Mouse (Mus musculus): ENCODE results near the gene Kmt2b. TPM values are rescaled to one million over a fixed set of nuclear protein-coding genes. Genes with fewer than 3 reads are reported as not detected.
A peak's percentile ranks its signal among the peaks of the same experiment; 100 is the strongest.

Kmt2b gene
- total and polyA plus RNA-seq, 2 experiments from 2014 or later: 2.9 to 12.1 TPM

DNA sequence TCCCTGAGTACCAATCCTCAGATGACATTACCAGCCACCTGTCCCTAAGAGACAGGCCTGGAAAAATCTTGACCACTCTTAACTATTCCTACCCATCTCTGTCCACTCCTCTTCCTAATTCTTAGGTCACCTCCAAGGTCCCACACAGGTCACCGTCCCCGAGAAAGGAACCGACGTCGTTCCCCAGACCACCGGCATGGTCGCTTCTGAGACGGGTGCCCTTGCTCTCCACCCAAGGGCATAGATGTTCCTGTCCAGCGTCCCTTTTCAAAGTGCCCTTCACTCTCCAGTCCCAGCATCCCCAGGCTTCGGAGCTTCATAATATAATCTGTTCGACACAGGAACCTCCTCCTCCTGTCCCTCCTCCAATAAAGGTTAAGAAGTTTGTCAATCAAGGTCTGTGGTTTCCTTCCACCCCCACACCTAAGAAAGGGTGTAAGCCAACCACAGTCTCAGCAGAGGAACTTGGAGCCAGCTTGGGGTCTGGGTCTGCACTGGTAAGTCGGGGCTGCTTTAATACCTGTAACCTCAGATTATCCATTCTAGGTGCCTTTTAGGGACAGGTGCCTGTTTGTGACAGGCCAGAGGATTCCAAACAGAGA, 23.5 kb downstream of the Kmt2b start, which contains the start of gene Igflr1:
Gene Igflr1, plus strand, starts transcription at position 458 of the 602 bp plus-strand sequence.
- H3K4me2 ChIP-seq (ENCODE audit: low read depth, low read length): no peak within 1 kb of the TSS
- no peak within 1 kb of the TSS for H3K4me3 ChIP-seq (ENCODE audit: low read depth, low read length)
- 87% methylated on average over 12 of the region's 12 CpGs for WGBS
- no peaks in the 10 kb centered on the region for H3K27me3 ChIP-seq (ENCODE audit: control insufficient read depth, insufficient read depth, low read length)
- DNase-seq (ENCODE audit: low spot score) (no peak), ATAC-seq (ENCODE audit: insufficient read depth, low read depth) (no peak)
- no peak for TF ChIP-seq CTCF (IDR thresholded peaks at IDR 0.05; ENCODE audit: low read depth)
- TF ChIP-seq EP300 (IDR thresholded peaks at IDR 0.05; ENCODE audit: low read depth): no peak
- H3K9ac ChIP-seq (replicated peaks; ENCODE audit: low read depth, low read length): no peak within 1 kb of the TSS
- no peak within 1 kb of the TSS for H3K27ac ChIP-seq (ENCODE audit: low read depth)
- peaks cover 60% of the 10 kb centered on the region for H3K36me3 ChIP-seq (replicated peaks; ENCODE audit: control insufficient read depth, insufficient read depth, low read length)
- no peaks in the 10 kb centered on the region for H3K9me3 ChIP-seq (replicated peaks; ENCODE audit: control insufficient read depth, low read length)
- peaks cover 7% of the 10 kb centered on the region; the same call in 1 of the 2 replicates for H3K4me1 ChIP-seq (ENCODE audit: control insufficient read depth, insufficient read depth)

DNA sequence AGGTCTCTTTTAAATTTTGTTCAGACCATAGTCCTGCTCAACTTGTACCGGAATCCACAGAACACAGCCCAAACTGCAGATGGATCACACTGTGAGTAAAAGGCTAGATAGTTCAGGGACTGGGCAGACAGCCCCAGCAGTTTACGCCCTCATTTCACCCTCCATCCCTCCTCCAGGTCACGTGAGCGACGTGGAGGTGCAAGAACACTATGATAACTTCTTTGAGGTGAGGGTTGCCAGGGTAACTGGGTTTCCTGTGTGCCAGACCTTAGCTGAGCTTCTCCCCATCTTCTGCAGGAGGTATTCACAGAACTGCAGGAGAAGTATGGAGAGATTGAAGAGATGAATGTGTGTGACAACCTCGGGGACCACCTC, 24.6 kb downstream of the Kmt2b start:
- Histone ChIP-seq H3K9ac (replicated peaks; ENCODE audit: low read depth, low read length) (peak overlapping the region; percentile 79; the same call in 1 of the 2 replicates), H3K4me3 (ENCODE audit: low read depth, low read length) (peak overlapping the region; percentile 78), H3K4me1 (ENCODE audit: control insufficient read depth, insufficient read depth) (peaks cover 8% of the 10 kb centered on the region; the same call in 1 of the 2 replicates), H3K27ac (ENCODE audit: low read depth) (peak overlapping the region; percentile 94), H3K36me3 (replicated peaks; ENCODE audit: control insufficient read depth, insufficient read depth, low read length) (peaks cover 48% of the 10 kb centered on the region), H3K4me2 (ENCODE audit: low read depth, low read length) (peak overlapping the region; percentile 75), H3K9me3 (replicated peaks; ENCODE audit: control insufficient read depth, low read length) (no peaks in the 10 kb centered on the region), H3K27me3 (ENCODE audit: control insufficient read depth, insufficient read depth, low read length) (no peaks in the 10 kb centered on the region)
- TF ChIP-seq CTCF (IDR thresholded peaks at IDR 0.05; ENCODE audit: low read depth) (no peak), EP300 (IDR thresholded peaks at IDR 0.05; ENCODE audit: low read depth) (no peak)
- no peak for DNase-seq (ENCODE audit: low spot score)
- WGBS: 29% methylated on average over 6 of the region's 6 CpGs
- ATAC-seq (ENCODE audit: insufficient read depth, low read depth): no peak

DNA sequence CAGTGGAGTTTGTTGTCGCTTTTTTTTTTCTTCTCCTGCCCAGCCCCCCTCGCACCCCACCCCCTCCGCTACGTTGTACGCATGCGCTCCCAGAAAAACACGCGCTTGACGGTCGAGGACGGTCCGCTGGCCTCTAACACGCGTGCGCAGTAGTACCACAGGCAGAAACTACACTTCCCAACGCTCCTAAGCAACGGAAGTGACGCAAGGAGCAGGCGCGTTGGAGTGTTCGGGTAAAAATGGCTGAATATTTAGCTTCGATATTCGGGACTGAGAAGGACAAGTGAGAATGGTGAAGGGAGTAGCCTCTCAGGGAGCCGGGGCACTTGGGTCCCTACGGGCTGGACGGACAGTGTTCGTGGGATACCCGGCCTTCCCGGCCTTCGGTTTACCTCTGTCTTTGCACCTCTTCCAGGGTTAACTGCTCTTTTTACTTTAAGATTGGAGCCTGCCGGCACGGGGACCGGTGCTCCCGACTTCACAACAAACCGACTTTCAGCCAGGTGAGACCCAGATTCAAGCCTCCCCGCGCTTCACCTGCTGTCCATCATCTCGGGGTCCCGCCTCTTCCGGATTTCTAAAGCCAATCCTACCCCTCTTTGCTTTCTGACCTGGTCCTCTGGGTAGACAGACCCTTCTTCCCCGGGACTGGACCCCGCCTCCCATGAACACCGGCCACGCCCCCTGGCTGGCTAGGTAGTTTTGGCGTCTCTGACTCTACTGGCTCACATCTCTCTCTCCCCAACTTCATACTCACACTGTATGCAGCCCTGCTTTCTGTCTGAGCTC, 25.2 kb downstream of the Kmt2b start, which contains the start of the genes U2af1l4, Gm49396 and Psenen:
Gene U2af1l4, plus strand, starts transcription at position 185 of the 789 bp plus-strand sequence.
Gene Gm49396, plus strand, starts transcription at position 228 of the 789 bp plus-strand sequence.
Gene Psenen, minus strand, starts transcription at position 511 of the 789 bp plus-strand sequence.
- Histone ChIP-seq H3K9me3 (replicated peaks; ENCODE audit: control insufficient read depth, low read length) (no peaks in the 10 kb centered on the region), H3K27me3 (ENCODE audit: control insufficient read depth, insufficient read depth, low read length) (no peaks in the 10 kb centered on the region), H3K9ac (replicated peaks; ENCODE audit: low read depth, low read length) (peak within 1 kb of the TSS; percentile 79), H3K36me3 (replicated peaks; ENCODE audit: control insufficient read depth, insufficient read depth, low read length) (peaks cover 42% of the 10 kb centered on the region), H3K4me1 (ENCODE audit: control insufficient read depth, insufficient read depth) (peaks cover 14% of the 10 kb centered on the region), H3K4me2 (ENCODE audit: low read depth, low read length) (peak within 1 kb of the TSS; percentile 75), H3K27ac (ENCODE audit: low read depth) (peak within 1 kb of the TSS; percentile 94), H3K4me3 (ENCODE audit: low read depth, low read length) (peak within 1 kb of the TSS; percentile 78)
- TF ChIP-seq EP300 (IDR thresholded peaks at IDR 0.05; ENCODE audit: low read depth): no peak
- no peak for TF ChIP-seq CTCF (IDR thresholded peaks at IDR 0.05; ENCODE audit: low read depth)
- peak; percentile 99 for DNase-seq (ENCODE audit: low spot score)
- ATAC-seq (ENCODE audit: insufficient read depth, low read depth): peak; percentile 89
- WGBS: under 1% methylated on average over 45 of the region's 45 CpGs

DNA sequence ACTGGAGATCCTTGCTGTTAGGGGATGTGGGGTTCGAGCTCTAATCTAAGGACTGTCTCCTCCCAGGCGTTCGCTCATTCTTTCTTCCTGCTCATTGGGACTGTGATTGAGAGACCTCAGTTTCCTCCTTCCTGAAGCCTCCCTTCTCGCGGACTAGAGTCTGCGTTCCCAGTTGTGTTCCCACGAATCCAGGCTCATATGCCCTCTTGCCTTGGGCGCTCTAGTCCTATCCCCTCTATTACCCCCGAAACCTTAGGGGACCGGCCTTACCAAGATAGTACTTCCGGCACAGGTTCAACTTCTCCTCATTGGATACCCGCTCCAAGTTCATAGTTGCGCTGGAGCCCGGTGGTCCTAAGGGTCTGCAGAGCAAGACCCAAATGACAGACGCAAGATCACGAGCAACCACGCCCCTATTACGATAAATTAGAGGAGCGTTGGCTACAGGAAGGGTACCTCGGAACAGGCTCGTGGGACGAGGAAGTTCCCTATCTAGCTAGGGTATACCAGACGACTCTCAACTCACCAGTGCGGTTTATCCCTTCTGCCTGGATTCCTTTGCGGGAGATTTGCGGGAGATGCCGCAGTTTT, 25.9 kb downstream of the Kmt2b start:
- under 1% methylated on average over 27 of the region's 27 CpGs for WGBS
- DNase-seq (ENCODE audit: low spot score): no peak
- no peak for TF ChIP-seq CTCF (IDR thresholded peaks at IDR 0.05; ENCODE audit: low read depth)
- no peak for TF ChIP-seq EP300 (IDR thresholded peaks at IDR 0.05; ENCODE audit: low read depth)
- Histone ChIP-seq H3K36me3 (replicated peaks; ENCODE audit: control insufficient read depth, insufficient read depth, low read length) (peaks cover 39% of the 10 kb centered on the region), H3K4me2 (ENCODE audit: low read depth, low read length) (peak overlapping the region; percentile 75), H3K9me3 (replicated peaks; ENCODE audit: control insufficient read depth, low read length) (no peaks in the 10 kb centered on the region), H3K27ac (ENCODE audit: low read depth) (peak overlapping the region; percentile 65), H3K4me1 (ENCODE audit: control insufficient read depth, insufficient read depth) (peaks cover 18% of the 10 kb centered on the region), H3K27me3 (ENCODE audit: control insufficient read depth, insufficient read depth, low read length) (no peaks in the 10 kb centered on the region), H3K9ac (replicated peaks; ENCODE audit: low read depth, low read length) (peak overlapping the region; percentile 79), H3K4me3 (ENCODE audit: low read depth, low read length) (peak overlapping the region; percentile 78)
- no peak for ATAC-seq (ENCODE audit: insufficient read depth, low read depth)

DNA sequence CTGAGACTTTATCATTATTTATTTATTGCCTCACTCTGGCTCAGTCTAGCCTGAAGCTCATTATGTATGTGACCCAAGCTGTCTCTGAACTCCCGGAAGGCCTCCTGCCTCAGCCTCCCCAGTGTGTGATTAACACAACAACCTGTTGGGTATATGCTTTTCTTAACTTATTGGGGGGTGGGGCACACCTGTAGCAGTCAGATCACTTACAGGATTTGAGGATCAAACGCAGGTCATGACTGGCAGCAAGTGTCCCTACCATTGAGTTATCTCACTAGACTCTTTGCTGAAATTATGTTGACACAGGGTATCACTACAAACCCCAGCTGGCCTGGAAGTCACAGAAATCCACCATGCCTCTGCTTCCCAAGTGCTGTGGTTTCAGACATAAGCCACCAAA, 28.2 kb downstream of the Kmt2b start:
- H3K4me2 ChIP-seq (ENCODE audit: low read depth, low read length): peak overlapping the region; percentile 38; the same call in 1 of the 2 replicates
- H3K9ac ChIP-seq (replicated peaks; ENCODE audit: low read depth, low read length): no peak overlapping the region
- H3K4me1 ChIP-seq (ENCODE audit: control insufficient read depth, insufficient read depth): peaks cover 18% of the 10 kb centered on the region
- no peak overlapping the region for H3K4me3 ChIP-seq (ENCODE audit: low read depth, low read length)
- H3K27ac ChIP-seq (ENCODE audit: low read depth): no peak overlapping the region
- DNase-seq (ENCODE audit: low spot score) (no peak), ATAC-seq (ENCODE audit: insufficient read depth, low read depth) (no peak)
- TF ChIP-seq CTCF (IDR thresholded peaks at IDR 0.05; ENCODE audit: low read depth) (no peak), EP300 (IDR thresholded peaks at IDR 0.05; ENCODE audit: low read depth) (no peak)
- H3K36me3 ChIP-seq (replicated peaks; ENCODE audit: control insufficient read depth, insufficient read depth, low read length): peaks cover 38% of the 10 kb centered on the region
- H3K27me3 ChIP-seq (ENCODE audit: control insufficient read depth, insufficient read depth, low read length): no peaks in the 10 kb centered on the region
- WGBS: 61% methylated on average over 2 of the region's 2 CpGs
- no peaks in the 10 kb centered on the region for H3K9me3 ChIP-seq (replicated peaks; ENCODE audit: control insufficient read depth, low read length)
